Mouse (Mus musculus) heart, adult 10 weeks (tissue): ENCODE results near the gene Rpp38. TPM values are rescaled to one million over a fixed set of nuclear protein-coding genes. Genes with fewer than 3 reads are reported as not detected.

Source experiments
- polyA plus RNA-seq: library from polyadenylated mRNA; stranded (reverse); fragments of 350-450 nt; fragmentation: Illumina TruSeq; extraction: RNeasy Lipid Tissue Mini Kit (QIAGEN cat#74804); gene quantifications from one replicate; pipeline ENCODE4 v1.2.3, GENCODE M21; 2014; ENCODE audit warnings: low read depth, low replicate concordance

The Rpp38 gene
- polyA plus RNA-seq, result 6.9 TPM

DNA sequence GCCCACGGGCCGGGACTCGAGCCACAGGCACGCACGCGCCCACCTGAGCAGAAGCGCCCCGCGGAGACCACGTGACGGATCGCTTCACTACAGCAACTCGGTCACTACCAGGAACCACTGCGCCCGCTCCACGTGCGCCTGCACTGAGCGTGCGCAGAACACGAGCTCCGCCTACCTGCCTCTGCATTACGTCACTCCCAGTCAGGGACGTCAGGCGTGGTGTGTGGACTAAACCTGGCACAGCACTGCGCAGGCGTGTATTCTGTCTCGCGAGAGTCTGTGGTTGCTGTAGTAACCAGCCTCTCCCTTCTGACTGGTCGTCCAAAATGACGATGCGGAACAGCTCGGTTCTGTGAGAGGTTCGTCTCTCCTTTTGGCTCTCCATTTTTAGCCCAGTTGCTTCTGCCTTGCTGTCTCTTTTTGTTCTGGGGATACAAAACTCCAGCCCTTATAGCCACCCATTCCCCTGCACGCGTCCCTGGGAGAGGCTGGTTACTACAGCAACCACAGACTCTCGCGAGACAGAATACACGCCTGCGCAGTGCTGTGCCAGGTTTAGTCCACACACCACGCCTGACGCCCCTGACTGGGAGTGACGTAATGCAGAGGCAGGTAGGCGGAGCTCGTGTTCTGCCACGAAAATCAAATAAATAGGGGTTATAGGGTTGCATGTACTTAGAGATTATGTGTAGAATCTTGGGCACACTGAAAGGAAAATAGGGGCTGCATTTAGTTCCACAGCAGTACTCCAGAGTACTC, at the start of gene Rpp38:
Gene Rpp38 (minus strand): TSS at position 160 of the 759 bp plus-strand sequence.

DNA sequence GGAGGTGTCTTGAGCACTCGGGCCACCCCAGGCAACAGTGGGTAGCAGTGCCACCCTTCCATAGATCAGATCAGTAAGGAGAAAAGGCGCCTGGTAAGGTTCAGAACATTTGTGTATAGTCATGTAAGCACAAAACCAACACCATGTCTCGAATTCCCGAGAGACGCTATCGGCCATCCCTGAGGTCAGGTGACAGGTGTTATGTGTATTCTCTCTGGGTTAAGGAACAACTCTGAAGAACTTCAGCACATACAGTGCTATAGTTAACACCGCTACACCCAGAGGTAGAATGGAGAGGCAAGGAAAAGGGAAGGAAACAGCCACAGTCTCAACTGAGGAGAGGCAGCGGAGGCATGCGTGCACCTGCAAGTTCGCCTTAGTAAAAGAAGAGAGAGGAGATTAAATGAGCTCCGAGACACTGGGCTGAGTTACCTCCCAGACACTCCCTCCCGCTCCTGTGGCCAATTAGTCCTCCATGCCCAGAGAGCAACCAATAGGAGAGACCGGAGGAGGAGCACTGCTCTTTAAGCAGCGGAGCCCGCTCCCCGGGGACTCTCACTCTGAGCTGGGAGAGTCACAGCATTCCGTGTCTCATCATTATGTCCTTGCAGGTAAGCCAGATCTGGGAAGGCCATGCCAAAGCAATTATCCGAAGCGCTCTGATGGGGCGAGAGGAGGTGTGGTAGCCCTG, 3.3 kb upstream of the Rpp38 start, which contains the start of gene Acbd7:
Gene Acbd7 (plus strand): TSS at position 558 of the 691 bp plus-strand sequence.

DNA sequence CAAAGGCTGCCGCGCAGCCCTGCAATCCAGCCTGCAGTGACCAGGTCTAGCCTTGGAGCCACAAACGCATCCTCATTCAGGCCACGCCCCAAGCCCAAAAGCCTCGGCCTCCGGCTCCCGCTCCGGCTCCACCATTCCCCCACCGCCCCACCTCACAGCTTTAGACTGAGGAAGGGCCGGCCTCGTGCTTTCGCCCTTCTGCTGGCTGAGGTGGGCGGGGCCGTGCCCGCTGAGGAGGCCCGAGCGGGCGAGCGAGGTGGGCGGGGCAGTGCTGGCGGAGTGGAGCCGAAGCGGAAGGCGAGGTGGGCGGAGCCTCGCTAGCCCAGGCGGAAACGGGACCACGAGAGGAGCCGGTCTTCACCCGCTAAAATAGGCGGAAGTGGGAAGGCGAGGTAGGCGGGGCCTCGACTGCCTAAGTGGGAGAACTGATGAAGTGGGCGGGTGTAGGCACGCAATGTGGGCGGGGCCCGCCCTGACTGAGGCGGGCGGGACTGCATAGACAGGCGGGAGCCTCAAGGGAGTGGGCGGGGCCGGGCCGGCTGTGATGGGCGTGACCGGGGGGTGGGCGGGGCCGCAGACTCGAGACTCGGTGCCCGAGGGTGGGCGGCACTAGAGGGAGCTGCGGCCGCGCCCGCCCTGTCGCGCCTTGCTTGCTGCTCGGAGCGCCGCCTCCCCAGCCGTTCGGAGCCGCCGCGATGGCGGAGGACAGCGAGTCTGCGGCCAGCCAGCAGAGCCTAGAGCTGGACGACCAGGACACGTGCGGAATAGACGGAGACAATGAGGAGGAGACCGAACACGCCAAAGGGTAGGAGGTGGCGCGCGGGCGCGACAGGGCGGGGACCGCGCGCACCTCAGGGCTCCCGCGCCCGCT, 48.6 kb downstream of the Rpp38 start, which contains the start of gene Nmt2:
Gene Nmt2 (plus strand): TSS at position 611 of the 871 bp plus-strand sequence.

Other genes with a start within 250 kb of the Rpp38 start
- gene Fam171a1, start 218.4 kb downstream of the Rpp38 start, polyA plus RNA-seq, result 13.2 TPM
- gene Nmt2, start 48.4 kb downstream of the Rpp38 start, polyA plus RNA-seq, result 7.6 TPM
- gene Acbd7, start 3.5 kb upstream of the Rpp38 start, polyA plus RNA-seq, result 1.2 TPM
- gene Olah, start 64.6 kb upstream of the Rpp38 start, polyA plus RNA-seq, result not detected
- gene Meig1, start 90.0 kb upstream of the Rpp38 start, polyA plus RNA-seq, result 3.0 TPM
- gene Dclre1c, start 91.5 kb upstream of the Rpp38 start, polyA plus RNA-seq, result 3.7 TPM
- 1.5 TPM for gene Suv39h2, start 142.4 kb upstream of the Rpp38 start, polyA plus RNA-seq
- gene Gm45902, start 180.1 kb upstream of the Rpp38 start, polyA plus RNA-seq, result 0.99 TPM
- 28.4 TPM for gene Hspa14, start 180.2 kb upstream of the Rpp38 start, polyA plus RNA-seq
- gene Cdnf, start 180.4 kb upstream of the Rpp38 start, polyA plus RNA-seq, result 25.5 TPM
- gene Fam107b, start 237.8 kb upstream of the Rpp38 start, polyA plus RNA-seq, result 4.8 TPM